Mouse (Mus musculus) hindbrain, embryonic 15.5 days (tissue): ENCODE results near the gene H2-Eb1. TPM values are rescaled to one million over a fixed set of nuclear protein-coding genes. Genes with fewer than 3 reads are reported as not detected.

Source experiments
- ATAC-seq: fragments of 200-750 bp; cut with Nextera tagmentation; 2 replicates; pipeline ENCODE4 v1.8.0; 2017; ENCODE audit warnings: low read depth, moderate number of reproducible peaks, moderate TSS enrichment; ENCODE audit not compliant: low FRiP score
- H3K27ac ChIP-seq: fragments of 300-500 bp; sonication (generic); replicated peaks from 2 replicates; pipeline ENCODE4 v1.5.1; 2015; ENCODE audit warnings: mild to moderate bottlenecking, inconsistent platforms
- H3K27me3 ChIP-seq: fragments of 300-500 bp; sonication (generic); 2 replicates; pipeline ENCODE4 v1.6.1; 2015; ENCODE audit warnings: control low read depth, inconsistent platforms
- H3K36me3 ChIP-seq: fragments of 300-500 bp; sonication (generic); 2 replicates; pipeline ENCODE4 v1.6.1; 2015; ENCODE audit warnings: control low read depth, inconsistent platforms
- H3K4me1 ChIP-seq: fragments of 300-500 bp; sonication (generic); replicated peaks from 2 replicates; pipeline ENCODE4 v1.6.1; 2015; ENCODE audit warnings: control low read depth, inconsistent platforms
- H3K4me2 ChIP-seq: fragments of 300-500 bp; sonication (generic); 2 replicates; pipeline ENCODE4 v1.6.1; 2015; ENCODE audit warnings: moderate library complexity, mild to moderate bottlenecking, inconsistent platforms
- H3K4me3 ChIP-seq: fragments of 300-500 bp; sonication (generic); 2 replicates; pipeline ENCODE4 v1.5.1; 2015; ENCODE audit warnings: mild to moderate bottlenecking, inconsistent platforms
- H3K9ac ChIP-seq: fragments of 300-500 bp; sonication (generic); 2 replicates; pipeline ENCODE4 v1.6.1; 2015; ENCODE audit warnings: inconsistent platforms
- H3K9me3 ChIP-seq: fragments of 300-500 bp; sonication (generic); 2 replicates; pipeline ENCODE4 v1.6.1; 2016; ENCODE audit warnings: control low read depth, inconsistent platforms
- WGBS: fragments of 180-500 bp; shearing (Covaris S2); methylation state at CpG from one replicate; pipeline ENCODE4 v1.1.7; 2015; 5-methylcytosine and 5-hydroxymethylcytosine counted together
- polyA plus RNA-seq: library from polyadenylated mRNA; unstranded; fragments of >200 nt; fragmentation: Nextera tagmentation; extraction: Ambion mirVana; gene quantifications from 2 replicates; pipeline ENCODE4 v1.2.1, GENCODE M21; 2015

H2-Eb1 gene
- polyA plus RNA-seq, 1 experiment from 2014 or later = 3.4 TPM

- no peak for ATAC-seq
- Histone ChIP-seq H3K4me2 (no peak overlapping the region), H3K4me3 (no peak overlapping the region), H3K4me1 (peaks cover 8% of the 10 kb centered on the region), H3K27ac (no peak overlapping the region), H3K9ac (no peak overlapping the region), H3K9me3 (no peaks in the 10 kb centered on the region), H3K36me3 (no peaks in the 10 kb centered on the region), H3K27me3 (no peaks in the 10 kb centered on the region)
- WGBS = 53% methylated on average over 2 of the region's 2 CpGs
Measured at GRCm38 (mm10) chr17:34293533-34293932, 12.1 kb upstream of the H2-Eb1 start.

- Histone ChIP-seq H3K27me3 (no peaks in the 10 kb centered on the region), H3K4me3 (no peak overlapping the region), H3K27ac (no peak overlapping the region), H3K4me1 (peaks cover 8% of the 10 kb centered on the region), H3K9ac (no peak overlapping the region), H3K4me2 (no peak overlapping the region), H3K36me3 (no peaks in the 10 kb centered on the region), H3K9me3 (no peaks in the 10 kb centered on the region)
- no peak for ATAC-seq
- WGBS = 82% methylated on average over 4 of the region's 4 CpGs
Measured at GRCm38 (mm10) chr17:34294249-34294648, 11.4 kb upstream of the H2-Eb1 start.

GRCm38 (mm10) chr17:34295307-34295706 is 10.4 kb upstream of the H2-Eb1 start:
- no peak overlapping the region for H3K4me2 ChIP-seq
- H3K36me3 ChIP-seq = no peaks in the 10 kb centered on the region
- H3K27me3 ChIP-seq = no peaks in the 10 kb centered on the region
- H3K9ac ChIP-seq = no peak overlapping the region
- H3K4me1 ChIP-seq = peaks cover 8% of the 10 kb centered on the region
- no peaks in the 10 kb centered on the region for H3K9me3 ChIP-seq
- no peak overlapping the region for H3K4me3 ChIP-seq
- ATAC-seq = no peak
- H3K27ac ChIP-seq = no peak overlapping the region

GRCm38 (mm10) chr17:34295891-34296794 is 9.5 kb upstream of the H2-Eb1 start:
- peaks cover 8% of the 10 kb centered on the region for H3K4me1 ChIP-seq

GRCm38 (mm10) chr17:34299356-34299755 is 6.3 kb upstream of the H2-Eb1 start:
- H3K4me2 ChIP-seq = no peak overlapping the region
- no peak overlapping the region for H3K4me3 ChIP-seq
- no peak overlapping the region for H3K27ac ChIP-seq
- ATAC-seq = no peak
- no peaks in the 10 kb centered on the region for H3K27me3 ChIP-seq
- no peaks in the 10 kb centered on the region for H3K9me3 ChIP-seq
- no peak overlapping the region for H3K9ac ChIP-seq
- peaks cover 8% of the 10 kb centered on the region; the same call in 1 of the 2 replicates for H3K4me1 ChIP-seq
- WGBS = 70% methylated on average over 3 of the region's 3 CpGs
- H3K36me3 ChIP-seq = no peaks in the 10 kb centered on the region

More at GRCm38 (mm10) chr17:34295891-34296794, 9.5 kb upstream of the H2-Eb1 start:
- H3K9ac ChIP-seq = peak overlapping the region; percentile 33
- peak overlapping the region; percentile 72 for H3K27ac ChIP-seq
- H3K9me3 ChIP-seq = no peaks in the 10 kb centered on the region
- 20% methylated on average over 23 of the region's 23 CpGs for WGBS
- peak overlapping the region; percentile 54 for H3K4me2 ChIP-seq
- no peaks in the 10 kb centered on the region for H3K27me3 ChIP-seq
- ATAC-seq = peak; percentile 90
- H3K4me3 ChIP-seq = peak overlapping the region; percentile 42
- no peaks in the 10 kb centered on the region for H3K36me3 ChIP-seq

GRCm38 (mm10) chr17:34300071-34300470 is 5.6 kb upstream of the H2-Eb1 start:
- Histone ChIP-seq H3K27ac (no peak overlapping the region), H3K36me3 (no peaks in the 10 kb centered on the region), H3K4me3 (no peak overlapping the region), H3K27me3 (no peaks in the 10 kb centered on the region), H3K9ac (no peak overlapping the region), H3K9me3 (no peaks in the 10 kb centered on the region), H3K4me2 (no peak overlapping the region), H3K4me1 (peaks cover 8% of the 10 kb centered on the region; the same call in 1 of the 2 replicates)
- WGBS = 94% methylated on average over 8 of the region's 8 CpGs
- ATAC-seq = no peak

GRCm38 (mm10) chr17:34300691-34301566 is 4.7 kb upstream of the H2-Eb1 start:
- ATAC-seq = no peak
- H3K4me2 ChIP-seq = no peak overlapping the region
- no peak overlapping the region for H3K27ac ChIP-seq
- peaks cover 4% of the 10 kb centered on the region; the same call in 1 of the 2 replicates for H3K4me1 ChIP-seq
- no peaks in the 10 kb centered on the region for H3K9me3 ChIP-seq
- H3K27me3 ChIP-seq = no peaks in the 10 kb centered on the region
- H3K9ac ChIP-seq = no peak overlapping the region
- H3K4me3 ChIP-seq = no peak overlapping the region
- WGBS = 80% methylated on average over 23 of the region's 23 CpGs
- H3K36me3 ChIP-seq = no peaks in the 10 kb centered on the region

GRCm38 (mm10) chr17:34301670-34302190 is 3.9 kb upstream of the H2-Eb1 start:
- Histone ChIP-seq H3K4me3 (no peak overlapping the region), H3K4me2 (no peak overlapping the region), H3K9me3 (no peaks in the 10 kb centered on the region), H3K9ac (no peak overlapping the region), H3K4me1 (no peaks in the 10 kb centered on the region), H3K27me3 (no peaks in the 10 kb centered on the region), H3K36me3 (no peaks in the 10 kb centered on the region), H3K27ac (no peak overlapping the region)
- no peak for ATAC-seq
- WGBS = 93% methylated on average over 4 of the region's 4 CpGs

- no peak overlapping the region for H3K4me2 ChIP-seq
- H3K9ac ChIP-seq = no peak overlapping the region
- H3K4me3 ChIP-seq = no peak overlapping the region
- WGBS = 83% methylated on average over 2 of the region's 2 CpGs
- H3K36me3 ChIP-seq = no peaks in the 10 kb centered on the region
- ATAC-seq = no peak
- H3K27me3 ChIP-seq = 0 out of 2 replicates have a peak, but pooled peaks cover 3% of the 10 kb centered on the region
- no peaks in the 10 kb centered on the region for H3K4me1 ChIP-seq
- no peaks in the 10 kb centered on the region for H3K9me3 ChIP-seq
- H3K27ac ChIP-seq = no peak overlapping the region
Measured at GRCm38 (mm10) chr17:34303789-34304188, 1.9 kb upstream of the H2-Eb1 start.

- Histone ChIP-seq H3K4me1 (0 out of 2 replicates have a peak, but pooled peaks cover 4% of the 10 kb centered on the region), H3K27ac (no peak overlapping the region), H3K9me3 (no peaks in the 10 kb centered on the region), H3K4me2 (no peak overlapping the region), H3K27me3 (0 out of 2 replicates have a peak, but pooled peaks cover 3% of the 10 kb centered on the region), H3K4me3 (no peak overlapping the region), H3K9ac (no peak overlapping the region), H3K36me3 (no peaks in the 10 kb centered on the region)
- 27% methylated on average over 4 of the region's 4 CpGs for WGBS
- peak; percentile 49; the same call in 1 of the 2 replicates for ATAC-seq
Measured at GRCm38 (mm10) chr17:34304751-34305150, 916 bp upstream of the H2-Eb1 start.

- Histone ChIP-seq H3K9me3 (no peaks in the 10 kb centered on the region), H3K27ac (no peak overlapping the region), H3K4me3 (no peak overlapping the region), H3K36me3 (no peaks in the 10 kb centered on the region), H3K9ac (no peak overlapping the region), H3K4me1 (peaks cover 7% of the 10 kb centered on the region; the same call in 1 of the 2 replicates), H3K4me2 (no peak overlapping the region), H3K27me3 (0 out of 2 replicates have a peak, but pooled peaks cover 3% of the 10 kb centered on the region)
- WGBS = 97% methylated on average over 2 of the region's 2 CpGs
- no peak for ATAC-seq
Measured at GRCm38 (mm10) chr17:34306407-34306806, 740 bp downstream of the H2-Eb1 start.
